Mouse (Mus musculus) MEL (cell line): ENCODE data around the gene Esyt1. TPM values are rescaled to one million over a fixed set of nuclear protein-coding genes. Genes with fewer than 3 reads are reported as not detected.

ENCODE experiments used
- DNase-seq: peaks from one replicate; pipeline ENCODE4 v3.0.0; 2011; ENCODE audit warnings: low read depth, low spot score
- H3K27ac ChIP-seq: 2 replicates; pipeline ENCODE4 v1.5.1; 2012; ENCODE audit warnings: low read depth, mild to moderate bottlenecking, control low read depth, low read length, moderate library complexity; ENCODE audit not compliant: control insufficient read depth
- H3K27me3 ChIP-seq, 2 experiments: fragments of 150-350 bp in 1 of 2; sonication (generic) in 1 of 2; 2 replicates each; pipeline ENCODE4 v1.6.1; 2012; ENCODE audit warnings: low read length in 2 of 2, mild to moderate bottlenecking in 2 of 2, improper control_type of control experiment in 1 of 2, moderate library complexity in 1 of 2; ENCODE audit not compliant: insufficient read depth in 2 of 2, control insufficient read depth in 1 of 2
- H3K36me3 ChIP-seq, 2 experiments: 2 replicates each; pipeline ENCODE4 v1.6.1; 2012 to 2014; ENCODE audit warnings: low read length in 2 of 2, improper control_type of control experiment in 1 of 2, inconsistent platforms in 1 of 2, mild to moderate bottlenecking in 1 of 2; ENCODE audit not compliant: insufficient read depth in 2 of 2, control insufficient read depth in 1 of 2
- H3K4me1 ChIP-seq, 2 experiments: fragments of 150-350 bp in 1 of 2; sonication (generic) in 1 of 2; 2 replicates each; pipeline ENCODE4 v1.6.1; 2012; ENCODE audit warnings: low read length in 2 of 2, improper control_type of control experiment in 1 of 2, mild to moderate bottlenecking in 1 of 2; ENCODE audit not compliant: insufficient read depth in 2 of 2, control insufficient read depth in 1 of 2
- H3K4me3 ChIP-seq, 2 experiments: fragments of 150-350 bp in 1 of 2; sonication (generic) in 1 of 2; 2 replicates each; pipeline ENCODE4 v1.5.1; 2012; ENCODE audit warnings: low read depth in 2 of 2, low read length in 2 of 2, mild to moderate bottlenecking in 2 of 2, moderate library complexity in 2 of 2, control low read depth in 1 of 2, improper control_type of control experiment in 1 of 2; ENCODE audit not compliant: control insufficient read depth in 1 of 2, insufficient read depth in 1 of 2
- H3K79me2 ChIP-seq: 2 replicates; pipeline ENCODE4 v1.6.1; 2012; ENCODE audit warnings: mild to moderate bottlenecking, low read length, moderate library complexity; ENCODE audit not compliant: control insufficient read depth, poor library complexity, insufficient read depth
- H3K9ac ChIP-seq: 2 replicates; pipeline ENCODE4 v1.6.1; 2012; ENCODE audit warnings: low read depth, mild to moderate bottlenecking, control low read depth, low read length, moderate library complexity; ENCODE audit not compliant: control insufficient read depth, poor library complexity, severe bottlenecking
- H3K9me3 ChIP-seq: fragments of 150-350 bp; sonication (generic); replicated peaks from 2 replicates; pipeline ENCODE4 v1.6.1; 2012; ENCODE audit warnings: mild to moderate bottlenecking, low read length, improper control_type of control experiment, moderate library complexity; ENCODE audit not compliant: insufficient read depth
- CHD1 ChIP-seq: IDR thresholded peaks from 2 replicates; pipeline ENCODE4 v1.6.1; 2012; ENCODE audit warnings: low read depth, mild to moderate bottlenecking, inconsistent platforms, low read length, improper control_type of control experiment
- CHD2 ChIP-seq: IDR thresholded peaks from 2 replicates; pipeline ENCODE4 v1.6.1; 2011; ENCODE audit warnings: low read length, improper control_type of control experiment
- E2F4 ChIP-seq: IDR thresholded peaks from 2 replicates; pipeline ENCODE4 v1.6.1; 2011; ENCODE audit warnings: low read depth, low read length, improper control_type of control experiment, borderline replicate concordance
- ELF1 ChIP-seq: IDR thresholded peaks from 2 replicates; pipeline ENCODE4 v1.6.1; 2014; ENCODE audit warnings: low read depth, mild to moderate bottlenecking, inconsistent platforms, low read length, improper control_type of control experiment, moderate library complexity
- EP300 ChIP-seq, 2 experiments: IDR thresholded peaks; 2 replicates each; pipeline ENCODE4 v1.6.1; 2011; ENCODE audit warnings: improper control_type of control experiment in 2 of 2, low read length in 2 of 2, low read depth in 1 of 2, mild to moderate bottlenecking in 1 of 2
- GABPA ChIP-seq: IDR thresholded peaks from 2 replicates; pipeline ENCODE4 v1.6.1; 2012; ENCODE audit warnings: low read depth, mild to moderate bottlenecking, inconsistent platforms, low read length, improper control_type of control experiment, moderate library complexity
- GATA1 ChIP-seq: IDR thresholded peaks from 2 replicates; pipeline ENCODE4 v1.6.1; 2011; ENCODE audit warnings: low read depth, low read length, improper control_type of control experiment
- HCFC1 ChIP-seq: IDR thresholded peaks from 2 replicates; pipeline ENCODE4 v1.6.1; 2012; ENCODE audit warnings: low read depth, mild to moderate bottlenecking, inconsistent platforms, low read length, improper control_type of control experiment, moderate library complexity
- KAT2A ChIP-seq: conservative IDR thresholded peaks from 2 replicates; pipeline ENCODE4 v1.6.1; 2012; ENCODE audit warnings: low read depth, low read length, improper control_type of control experiment, inconsistent platforms
- MAFK ChIP-seq: IDR thresholded peaks from 2 replicates; pipeline ENCODE4 v1.6.1; 2011; ENCODE audit warnings: low read depth, mild to moderate bottlenecking, low read length, improper control_type of control experiment, borderline replicate concordance
- MAX ChIP-seq: IDR thresholded peaks from 2 replicates; pipeline ENCODE4 v1.6.1; 2011; ENCODE audit warnings: low read length, improper control_type of control experiment
- MEF2A ChIP-seq: IDR thresholded peaks from 2 replicates; pipeline ENCODE4 v1.6.1; 2014; ENCODE audit warnings: low read depth, mild to moderate bottlenecking, inconsistent platforms, low read length, improper control_type of control experiment; ENCODE audit not compliant: poor library complexity, insufficient replicate concordance, severe bottlenecking; ENCODE audit errors: extremely low read depth
- NRF1 ChIP-seq: IDR thresholded peaks from 2 replicates; pipeline ENCODE4 v1.6.1; 2014; ENCODE audit warnings: low read depth, mild to moderate bottlenecking, inconsistent platforms, low read length, improper control_type of control experiment, moderate library complexity; ENCODE audit not compliant: poor library complexity, insufficient read depth, severe bottlenecking
- POLR2AphosphoS2 ChIP-seq: IDR thresholded peaks from 2 replicates; pipeline ENCODE4 v1.6.1; 2011; ENCODE audit warnings: low read length, improper control_type of control experiment
- RAD21 ChIP-seq: IDR thresholded peaks from 2 replicates; pipeline ENCODE4 v1.6.1; 2011; ENCODE audit warnings: mild to moderate bottlenecking, low read depth, low read length, improper control_type of control experiment
- RCOR1 ChIP-seq: IDR thresholded peaks from 2 replicates; pipeline ENCODE4 v1.6.1; 2012; ENCODE audit warnings: low read depth, mild to moderate bottlenecking, inconsistent platforms, low read length, improper control_type of control experiment
- SMC3 ChIP-seq: IDR thresholded peaks from 2 replicates; pipeline ENCODE4 v1.6.1; 2011; ENCODE audit warnings: low read depth, low read length, improper control_type of control experiment
- TBP ChIP-seq: IDR thresholded peaks from 2 replicates; pipeline ENCODE4 v1.8.0; 2011; ENCODE audit warnings: low read depth, low read length, improper control_type of control experiment
- ZKSCAN1 ChIP-seq: IDR thresholded peaks from 2 replicates; pipeline ENCODE4 v1.6.1; 2012; ENCODE audit warnings: low read depth, mild to moderate bottlenecking, inconsistent platforms, low read length, improper control_type of control experiment, moderate library complexity
- ZNF384 ChIP-seq: IDR thresholded peaks from 2 replicates; pipeline ENCODE4 v1.6.1; 2012; ENCODE audit warnings: low read depth, mild to moderate bottlenecking, inconsistent platforms, low read length, improper control_type of control experiment
- polyA plus RNA-seq, 2 experiments: library from polyadenylated mRNA; stranded (reverse) in 1 of 2; unstranded in 1 of 2; fragments of >175 nt in 1 of 2; fragments of >200 nt in 1 of 2; gene quantifications; 2 replicates each; pipeline versions ENCODE4 v1.2.1 to v1.2.4; 2012; ENCODE audit warnings: low replicate concordance in 2 of 2, low read depth in 1 of 2; ENCODE audit not compliant: insufficient read length in 2 of 2, insufficient read depth in 1 of 2, missing spikeins in 1 of 2
- total RNA-seq: library from RNA; depleted of rRNA; stranded (reverse); fragments of 300-350 nt; gene quantifications from 2 replicates; pipeline ENCODE4 v1.2.3, GENCODE M21; 2012

Gene Esyt1
- total and polyA plus RNA-seq, 3 experiments = 35.1 to 57.0 (median 53.4) TPM

DNA sequence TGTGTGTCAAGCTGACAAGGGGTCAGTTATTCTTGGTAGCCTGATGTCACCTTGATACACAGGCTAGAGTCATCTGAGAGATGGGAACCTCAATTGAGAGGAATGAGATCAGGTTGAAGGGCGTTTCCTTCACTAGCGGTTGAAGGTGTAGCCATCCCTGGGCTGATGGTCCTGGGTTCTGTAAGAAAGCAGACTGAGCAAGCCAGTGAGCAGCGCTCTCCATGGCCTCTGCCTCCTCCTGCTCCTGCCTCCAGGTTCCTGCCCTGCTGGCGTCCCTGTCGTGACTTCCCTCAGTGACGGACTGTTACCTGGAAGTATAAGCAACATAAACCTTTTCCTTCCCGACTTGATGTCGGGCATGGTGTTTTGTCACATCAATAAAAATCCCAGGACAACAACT is 22.1 kb downstream of the Esyt1 start:
- Histone ChIP-seq H3K27ac (peak overlapping the region; percentile 78), H3K79me2 (no peaks in the 10 kb centered on the region; the same call in 1 of the 2 replicates), H3K9ac (no peak overlapping the region), H3K27me3 (no peaks in the 10 kb centered on the region), H3K4me1 (peaks cover 11 to 21% of the 10 kb centered on the region in 2 experiments), H3K4me3 (no peak overlapping the region), H3K9me3 (no peaks in the 10 kb centered on the region), H3K36me3 (peaks cover 0 to 20% of the 10 kb centered on the region in 2 experiments; a peak in 2 of 4 replicates)
- DNase-seq = no peak
- TF ChIP-seq E2F4 (no peak), MEF2A (no peak), ELF1 (no peak), TBP (no peak)

DNA sequence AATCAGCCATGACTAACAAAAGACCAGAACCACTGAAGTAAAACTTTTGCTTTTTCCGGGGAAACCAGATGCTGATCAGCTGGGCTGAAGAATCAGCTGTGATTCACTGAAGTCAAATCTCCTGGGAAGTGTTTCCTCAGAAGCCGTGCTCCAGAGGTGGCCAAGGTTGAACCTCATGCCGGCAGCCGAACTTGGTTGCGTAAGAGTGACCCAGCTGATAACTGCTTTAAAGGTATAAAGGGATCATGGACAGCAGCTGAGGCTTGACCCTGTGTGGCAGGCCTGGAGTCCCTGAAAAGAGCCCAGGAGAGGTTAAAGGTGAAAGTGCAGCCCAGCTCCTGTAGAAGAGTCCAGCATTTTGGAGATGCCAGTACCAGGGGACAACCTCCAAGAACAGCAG is 23.3 kb downstream of the Esyt1 start:
- Histone ChIP-seq H3K27ac (no peak overlapping the region), H3K27me3 (no peaks in the 10 kb centered on the region), H3K36me3 (peaks cover 0 to 26% of the 10 kb centered on the region in 2 experiments; a peak in 2 of 4 replicates), H3K9ac (no peak overlapping the region), H3K4me3 (no peak overlapping the region)
- TF ChIP-seq HCFC1 = no peak
- TF ChIP-seq CHD1 = no peak
- TF ChIP-seq KAT2A = no peak
- no peak for TF ChIP-seq POLR2AphosphoS2
- no peak for TF ChIP-seq SMC3
- TF ChIP-seq MAX = no peak
- no peak for TF ChIP-seq ZNF384
- TF ChIP-seq TBP = no peak
- no peak for TF ChIP-seq NRF1
- TF ChIP-seq RCOR1 = no peak
- TF ChIP-seq RAD21 = no peak
- TF ChIP-seq MAFK = no peak
- TF ChIP-seq EP300 (IDR thresholded peaks at IDR 0.05; ENCODE audit: low read depth in 1 of 2, low read length in 2 of 2) = no peak
- TF ChIP-seq GATA1 = no peak
- no peak for TF ChIP-seq CHD2
- no peak for TF ChIP-seq GABPA
- no peak for TF ChIP-seq ZKSCAN1
- TF ChIP-seq, all 39 proteins: peak for 0
- peaks cover 16 to 26% of the 10 kb centered on the region in 2 experiments for H3K4me1 ChIP-seq
- H3K79me2 ChIP-seq = no peaks in the 10 kb centered on the region; the same call in 1 of the 2 replicates
- H3K9me3 ChIP-seq = no peaks in the 10 kb centered on the region
- DNase-seq = no peak
